Mouse (Mus musculus) embryonic fibroblast, embryonic 13.5 days (primary cell): Measurements from ENCODE around the gene Fzr1.

Source experiments
- CTCF ChIP-seq: IDR thresholded peaks from 2 replicates; pipeline ENCODE4 v1.5.1; 2011; ENCODE audit warnings: mild to moderate bottlenecking, control low read depth, low read length, moderate library complexity, borderline replicate concordance; ENCODE audit not compliant: insufficient read depth
- POLR2A ChIP-seq: IDR thresholded peaks from 2 replicates; pipeline ENCODE4 v1.6.1; 2011; ENCODE audit warnings: low read depth, mild to moderate bottlenecking, control low read depth, low read length, moderate library complexity

- TF ChIP-seq CTCF = peak; percentile 67; the same call in 1 of the 2 replicates
- no peak for TF ChIP-seq POLR2A
Observed at GRCm38 (mm10) chr10:81350351-81351063, 27.8 kb downstream of the Fzr1 start, which contains the start of gene Hmg20b.
